Mouse (Mus musculus): ENCODE measurements at regions not wholly inside any gene's neighbourhood (a gene's known extent, or its start where the extent isn't known, plus 50 kb on each side); places are given as distances from the start of the nearest gene placed in this dataset.

DNA sequence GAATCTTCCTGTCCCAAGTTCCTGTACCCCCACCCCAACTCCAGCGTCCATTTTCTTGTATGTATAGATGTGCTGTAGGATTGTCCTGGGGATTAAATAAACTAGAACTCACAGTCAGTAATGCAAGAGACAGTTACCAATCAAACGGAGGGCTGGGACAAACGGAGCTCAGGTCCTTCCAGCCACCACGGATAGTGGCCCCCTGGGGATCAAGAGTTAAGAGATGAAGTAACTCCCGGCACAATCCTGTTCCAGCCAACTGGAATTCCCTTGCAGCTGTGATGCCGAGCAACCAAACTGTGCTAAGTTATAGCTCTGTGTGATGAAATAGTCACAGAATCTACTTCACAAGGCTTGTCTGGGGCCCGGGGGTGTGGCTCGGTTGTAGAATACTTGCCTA lies 67.4 kb upstream of the Cpsf6 start:
- no peaks in the 10 kb centered on the region for H3K27me3 ChIP-seq (replicated peaks; ENCODE audit: control insufficient read depth, insufficient read depth, low read length)
- no peaks in the 10 kb centered on the region for H3K4me1 ChIP-seq (ENCODE audit: control insufficient read depth, insufficient read depth, low read length)
- no peak overlapping the region for H3K27ac ChIP-seq (ENCODE audit: insufficient read depth, low read depth, low read length)
- no peaks in the 10 kb centered on the region for H3K36me3 ChIP-seq (ENCODE audit: control insufficient read depth, insufficient read depth, low read length)
- 73% methylated on average over 8 of the region's 8 CpGs for WGBS
- TF ChIP-seq POLR2A (IDR thresholded peaks at IDR 0.05; ENCODE audit: low read depth, low read length) (no peak), CTCF (conservative IDR thresholded peaks at IDR 0.05; ENCODE audit: insufficient read depth, insufficient read length, low read depth, low read length) (no peak)
- no peak overlapping the region for H3K4me3 ChIP-seq (ENCODE audit: insufficient read depth, low read depth, low read length)
- no peak for DNase-seq

DNA sequence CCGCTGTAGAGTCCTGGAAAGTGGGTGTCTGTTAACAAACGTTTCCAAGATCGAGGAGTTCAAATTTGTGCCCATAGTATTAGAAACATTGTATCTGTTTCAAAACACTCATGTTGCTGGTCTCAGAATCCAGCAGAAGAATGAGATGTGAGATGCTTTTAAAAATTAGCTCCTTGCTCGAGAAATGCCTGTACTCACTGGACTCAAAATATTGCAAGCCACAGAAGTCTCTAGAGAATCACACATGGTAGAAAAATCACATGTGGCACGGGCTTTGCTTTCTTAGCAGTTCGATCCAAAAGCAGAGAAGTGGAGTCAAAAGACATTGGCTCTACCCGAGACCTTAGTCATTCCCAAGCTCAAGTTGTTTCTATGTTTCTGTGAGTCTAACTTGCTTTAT lies 67.0 kb upstream of the Cpsf6 start:
- Histone ChIP-seq H3K36me3 (ENCODE audit: control insufficient read depth, insufficient read depth, low read length) (no peaks in the 10 kb centered on the region), H3K4me3 (ENCODE audit: insufficient read depth, low read depth, low read length) (no peak overlapping the region), H3K4me1 (ENCODE audit: control insufficient read depth, insufficient read depth, low read length) (no peaks in the 10 kb centered on the region), H3K27ac (ENCODE audit: insufficient read depth, low read depth, low read length) (no peak overlapping the region), H3K27me3 (replicated peaks; ENCODE audit: control insufficient read depth, insufficient read depth, low read length) (no peaks in the 10 kb centered on the region)
- WGBS: 82% methylated on average over 7 of the region's 7 CpGs
- TF ChIP-seq CTCF (conservative IDR thresholded peaks at IDR 0.05; ENCODE audit: insufficient read depth, insufficient read length, low read depth, low read length) (no peak), POLR2A (IDR thresholded peaks at IDR 0.05; ENCODE audit: low read depth, low read length) (no peak)
- no peak for DNase-seq

DNA sequence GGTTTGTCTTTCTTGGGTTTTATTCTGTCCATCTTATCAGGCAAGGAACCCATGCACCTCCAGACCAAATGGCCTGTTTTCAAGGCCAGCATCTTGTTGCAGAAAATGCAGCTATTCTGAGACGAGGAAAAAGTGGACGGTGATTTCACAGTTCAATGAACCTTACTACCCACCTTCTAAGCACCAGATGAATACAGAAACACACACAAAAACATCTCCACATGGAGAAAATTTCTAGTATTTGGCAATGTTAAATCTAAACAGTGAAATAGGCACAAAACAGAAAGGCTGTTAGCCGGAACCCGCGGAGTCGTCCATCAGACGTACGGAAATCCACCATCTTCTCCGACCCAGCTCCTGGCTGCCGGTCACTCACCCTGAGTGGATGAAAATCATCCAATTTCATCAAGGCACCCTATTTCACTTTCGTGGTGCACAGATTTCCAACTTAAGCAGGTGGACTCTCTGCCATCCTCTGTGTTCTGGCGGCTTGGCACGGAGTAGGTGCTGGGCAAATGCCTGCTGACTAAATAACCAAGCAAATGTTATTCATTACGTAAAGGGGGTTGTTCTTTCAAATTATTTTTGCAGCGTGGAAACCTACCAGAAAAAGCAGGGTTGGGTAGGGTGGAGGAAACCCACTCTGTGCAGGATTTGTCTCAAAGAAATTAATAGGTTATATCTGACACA lies 66.1 kb upstream of the Cpsf6 start:
- Histone ChIP-seq H3K27me3 (replicated peaks; ENCODE audit: control insufficient read depth, insufficient read depth, low read length) (no peaks in the 10 kb centered on the region), H3K27ac (ENCODE audit: insufficient read depth, low read depth, low read length) (no peak overlapping the region), H3K36me3 (ENCODE audit: control insufficient read depth, insufficient read depth, low read length) (no peaks in the 10 kb centered on the region), H3K4me1 (ENCODE audit: control insufficient read depth, insufficient read depth, low read length) (no peaks in the 10 kb centered on the region), H3K4me3 (ENCODE audit: insufficient read depth, low read depth, low read length) (no peak overlapping the region)
- TF ChIP-seq CTCF (conservative IDR thresholded peaks at IDR 0.05; ENCODE audit: insufficient read depth, insufficient read length, low read depth, low read length) (no peak), POLR2A (IDR thresholded peaks at IDR 0.05; ENCODE audit: low read depth, low read length) (no peak)
- no peak for DNase-seq
- 74% methylated on average over 15 of the region's 15 CpGs for WGBS

DNA sequence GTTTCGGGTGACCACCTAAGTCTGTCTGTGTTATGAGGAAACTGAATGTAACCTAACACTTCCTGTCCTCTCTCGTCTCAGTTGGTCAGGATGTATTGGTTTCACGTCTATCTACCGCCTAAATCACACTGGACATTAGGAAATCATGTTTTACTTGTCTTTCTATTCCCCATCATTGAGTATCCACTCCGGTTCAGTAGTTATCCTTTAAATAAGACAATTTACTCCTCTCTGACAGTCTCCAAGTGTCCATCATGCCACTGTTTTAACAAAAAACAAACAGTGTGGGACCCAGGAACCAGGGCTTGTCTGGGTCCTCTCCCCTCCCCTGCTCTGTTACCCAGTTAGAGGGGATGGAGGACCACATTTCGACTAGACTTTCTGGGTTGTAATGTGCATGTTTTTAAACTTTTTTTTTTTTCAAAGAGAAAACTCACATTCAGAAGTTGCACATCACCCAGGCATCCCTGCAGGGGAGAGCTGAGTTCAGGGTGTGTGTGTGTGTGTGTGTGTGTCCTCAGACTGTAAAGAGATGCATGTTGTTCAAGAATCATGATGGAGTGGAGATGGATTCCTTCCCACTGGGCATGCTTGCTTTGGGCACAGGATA lies 65.5 kb upstream of the Cpsf6 start:
- Histone ChIP-seq H3K4me3 (ENCODE audit: insufficient read depth, low read depth, low read length) (no peak overlapping the region), H3K27me3 (replicated peaks; ENCODE audit: control insufficient read depth, insufficient read depth, low read length) (no peaks in the 10 kb centered on the region), H3K4me1 (ENCODE audit: control insufficient read depth, insufficient read depth, low read length) (no peaks in the 10 kb centered on the region), H3K27ac (ENCODE audit: insufficient read depth, low read depth, low read length) (no peak overlapping the region), H3K36me3 (ENCODE audit: control insufficient read depth, insufficient read depth, low read length) (no peaks in the 10 kb centered on the region)
- TF ChIP-seq CTCF (conservative IDR thresholded peaks at IDR 0.05; ENCODE audit: insufficient read depth, insufficient read length, low read depth, low read length) (no peak), POLR2A (IDR thresholded peaks at IDR 0.05; ENCODE audit: low read depth, low read length) (no peak)
- WGBS: 38% methylated on average over 6 of the region's 6 CpGs
- DNase-seq: no peak

DNA sequence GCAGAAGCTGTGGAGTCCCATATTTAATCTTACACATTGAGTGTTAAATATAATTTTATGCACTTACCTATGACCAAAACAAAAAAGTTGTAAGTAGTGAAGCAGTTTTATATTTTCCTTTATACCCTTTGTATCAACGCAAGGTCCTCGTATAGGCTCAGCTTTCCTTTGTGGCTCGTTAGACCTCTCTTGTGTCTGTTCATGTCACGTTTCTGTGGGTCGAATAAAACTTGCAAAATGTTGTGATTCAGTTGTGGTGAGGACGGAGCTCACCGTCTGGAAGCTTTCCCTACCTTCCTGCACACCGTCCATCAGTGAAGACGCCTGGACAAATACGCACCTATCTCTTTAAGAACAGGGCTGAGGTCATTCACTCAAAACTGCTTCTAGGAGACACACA lies 64.9 kb upstream of the Cpsf6 start:
- DNase-seq: no peak
- Histone ChIP-seq H3K4me3 (ENCODE audit: insufficient read depth, low read depth, low read length) (no peak overlapping the region), H3K27ac (ENCODE audit: insufficient read depth, low read depth, low read length) (no peak overlapping the region), H3K27me3 (replicated peaks; ENCODE audit: control insufficient read depth, insufficient read depth, low read length) (no peaks in the 10 kb centered on the region), H3K4me1 (ENCODE audit: control insufficient read depth, insufficient read depth, low read length) (no peaks in the 10 kb centered on the region), H3K36me3 (ENCODE audit: control insufficient read depth, insufficient read depth, low read length) (no peaks in the 10 kb centered on the region)
- TF ChIP-seq POLR2A (IDR thresholded peaks at IDR 0.05; ENCODE audit: low read depth, low read length): no peak
- TF ChIP-seq CTCF (conservative IDR thresholded peaks at IDR 0.05; ENCODE audit: insufficient read depth, insufficient read length, low read depth, low read length): no peak
- WGBS: 53% methylated on average over 10 of the region's 10 CpGs

DNA sequence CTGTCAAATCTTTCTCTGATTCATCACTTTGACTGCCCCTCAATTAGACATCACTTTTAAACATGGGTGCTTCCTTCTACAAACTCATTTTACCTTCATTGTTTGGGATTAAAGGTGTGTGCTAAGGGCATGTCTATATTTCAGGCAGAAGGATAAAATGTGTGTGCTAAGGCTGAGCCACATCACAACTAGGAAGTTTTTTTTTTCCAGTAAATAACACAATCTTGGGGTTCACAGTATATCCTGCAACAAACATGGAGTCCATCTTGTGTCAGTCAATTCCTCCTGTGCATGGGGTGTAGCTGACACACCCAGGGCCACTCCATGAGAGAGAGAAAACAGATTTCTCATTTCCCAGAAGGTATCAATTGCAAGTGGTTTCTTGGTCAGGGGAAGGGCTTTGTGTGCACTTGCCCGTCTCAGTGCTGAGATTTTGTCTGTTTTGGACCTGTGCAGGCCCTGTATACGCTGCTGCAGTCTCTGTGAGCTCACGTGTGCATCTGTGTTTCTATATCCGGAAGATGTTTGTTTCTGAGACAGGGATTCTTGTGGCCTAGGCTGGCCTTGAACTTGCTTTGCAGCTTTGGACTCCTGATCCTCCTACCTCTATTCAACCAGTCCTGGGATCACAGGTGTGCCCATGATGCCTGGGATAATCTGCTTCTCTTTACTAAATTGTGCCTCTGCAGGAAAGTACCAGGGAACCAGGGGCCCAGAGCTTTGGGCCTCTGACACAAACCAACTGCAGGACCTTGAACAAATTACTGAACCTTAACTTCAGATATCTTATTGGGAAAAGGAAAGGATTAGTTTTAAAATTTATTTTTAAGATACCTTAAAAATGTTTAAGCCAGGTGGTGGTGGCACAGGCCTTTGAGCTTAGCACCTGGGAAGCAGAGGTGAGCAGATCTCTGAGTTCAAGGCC lies 63.9 kb upstream of the Cpsf6 start:
- 94% methylated on average over 4 of the region's 4 CpGs for WGBS
- H3K4me3 ChIP-seq (ENCODE audit: insufficient read depth, low read depth, low read length): no peak overlapping the region
- H3K27me3 ChIP-seq (replicated peaks; ENCODE audit: control insufficient read depth, insufficient read depth, low read length): no peaks in the 10 kb centered on the region
- TF ChIP-seq POLR2A (IDR thresholded peaks at IDR 0.05; ENCODE audit: low read depth, low read length): no peak
- TF ChIP-seq CTCF (conservative IDR thresholded peaks at IDR 0.05; ENCODE audit: insufficient read depth, insufficient read length, low read depth, low read length): no peak
- no peaks in the 10 kb centered on the region for H3K36me3 ChIP-seq (ENCODE audit: control insufficient read depth, insufficient read depth, low read length)
- H3K27ac ChIP-seq (ENCODE audit: insufficient read depth, low read depth, low read length): no peak overlapping the region
- DNase-seq: no peak
- no peaks in the 10 kb centered on the region for H3K4me1 ChIP-seq (ENCODE audit: control insufficient read depth, insufficient read depth, low read length)

Data from kidney, adult 2 months (tissue).